Mouse (Mus musculus) frontal cortex, adult (tissue): ENCODE results near the gene Hist1h2be.
"Not testable (repeated sequence)": the region's sequence is repeated elsewhere in the genome, so short reads cannot be mapped to it uniquely, and the experiment has no call there.

Experiments used
- ATAC-seq: cut with Nextera tagmentation; 2 replicates; pipeline ENCODE4 v1.9.2; 2017; ENCODE audit warnings: mild to moderate bottlenecking, moderate library complexity, mixed read lengths; ENCODE audit not compliant: low TSS enrichment

Hist1h2be gene

DNA sequence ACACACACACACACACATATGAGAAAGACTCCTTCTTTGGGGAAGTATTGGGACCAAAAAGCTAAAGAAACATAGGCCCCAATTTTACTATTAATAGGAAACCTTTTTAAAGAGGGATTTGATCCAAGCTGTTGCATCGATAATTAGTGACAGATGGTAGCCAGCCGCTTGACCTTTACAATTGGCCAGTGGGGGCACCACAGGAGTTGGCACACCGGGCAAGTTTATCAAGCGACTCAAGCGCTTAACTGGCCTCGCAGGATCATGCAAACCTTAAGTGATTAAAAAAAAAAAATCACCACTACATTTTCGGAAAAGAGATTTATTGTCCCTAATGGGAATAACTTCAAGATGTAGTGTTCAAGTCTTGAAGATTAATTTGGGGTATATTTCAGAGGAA, 28.3 kb downstream of the Hist1h2be start:
- no peak for ATAC-seq

DNA sequence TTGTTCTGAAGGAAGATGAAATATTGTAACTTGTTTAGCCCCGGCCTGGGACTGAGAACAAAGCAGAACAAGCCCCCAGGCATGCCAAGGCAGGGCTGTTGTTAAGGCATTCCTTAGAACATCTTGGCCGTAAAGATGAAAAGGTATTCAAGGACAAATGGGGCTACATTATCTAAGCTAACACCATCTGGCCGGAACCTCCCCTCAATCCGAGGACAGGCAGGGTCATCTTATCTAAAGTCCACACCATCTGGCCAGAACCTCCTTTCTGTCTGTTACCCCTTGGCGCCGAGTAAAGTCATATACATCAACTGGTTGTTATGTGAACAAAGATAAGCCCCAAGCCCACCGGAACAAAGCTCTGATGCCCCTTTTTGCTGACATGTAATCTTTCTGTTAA, 29.0 kb downstream of the Hist1h2be start:
- not testable (repeated sequence) for ATAC-seq

DNA sequence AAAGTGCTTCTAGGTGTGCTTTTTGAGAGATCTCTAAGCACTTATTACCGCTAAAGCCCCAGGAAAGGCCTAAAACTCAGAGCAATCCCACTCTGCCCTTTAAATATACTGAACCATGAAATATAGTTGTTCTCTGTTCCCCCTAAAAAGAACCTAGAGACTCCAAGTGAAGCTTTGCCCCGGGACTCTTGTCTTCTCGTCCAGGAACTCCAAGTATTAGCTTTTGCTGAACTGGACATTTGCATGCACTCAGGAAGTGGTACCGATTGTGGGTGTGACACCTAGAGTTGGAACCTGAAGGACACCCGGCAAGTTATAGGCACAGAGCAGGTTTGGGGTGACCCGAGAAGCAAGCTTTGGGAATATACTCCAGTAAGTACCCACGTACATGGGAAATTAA, 29.7 kb downstream of the Hist1h2be start:
- no peak for ATAC-seq

DNA sequence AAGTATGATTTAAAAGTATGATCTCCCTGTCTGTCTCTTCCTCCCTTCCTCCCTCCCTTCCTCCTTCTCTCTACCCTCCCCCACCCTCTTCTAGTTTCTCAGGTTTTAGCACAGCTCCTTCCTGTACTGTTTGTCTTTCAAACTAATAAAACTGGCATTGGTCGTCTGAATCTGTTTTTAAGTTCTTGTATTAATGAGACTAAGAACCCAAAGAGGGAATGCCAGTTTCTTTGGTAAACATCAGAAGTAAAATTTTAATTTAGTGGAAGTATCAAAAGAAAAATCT, 34.0 kb downstream of the Hist1h2be start:
- no peak for ATAC-seq

DNA sequence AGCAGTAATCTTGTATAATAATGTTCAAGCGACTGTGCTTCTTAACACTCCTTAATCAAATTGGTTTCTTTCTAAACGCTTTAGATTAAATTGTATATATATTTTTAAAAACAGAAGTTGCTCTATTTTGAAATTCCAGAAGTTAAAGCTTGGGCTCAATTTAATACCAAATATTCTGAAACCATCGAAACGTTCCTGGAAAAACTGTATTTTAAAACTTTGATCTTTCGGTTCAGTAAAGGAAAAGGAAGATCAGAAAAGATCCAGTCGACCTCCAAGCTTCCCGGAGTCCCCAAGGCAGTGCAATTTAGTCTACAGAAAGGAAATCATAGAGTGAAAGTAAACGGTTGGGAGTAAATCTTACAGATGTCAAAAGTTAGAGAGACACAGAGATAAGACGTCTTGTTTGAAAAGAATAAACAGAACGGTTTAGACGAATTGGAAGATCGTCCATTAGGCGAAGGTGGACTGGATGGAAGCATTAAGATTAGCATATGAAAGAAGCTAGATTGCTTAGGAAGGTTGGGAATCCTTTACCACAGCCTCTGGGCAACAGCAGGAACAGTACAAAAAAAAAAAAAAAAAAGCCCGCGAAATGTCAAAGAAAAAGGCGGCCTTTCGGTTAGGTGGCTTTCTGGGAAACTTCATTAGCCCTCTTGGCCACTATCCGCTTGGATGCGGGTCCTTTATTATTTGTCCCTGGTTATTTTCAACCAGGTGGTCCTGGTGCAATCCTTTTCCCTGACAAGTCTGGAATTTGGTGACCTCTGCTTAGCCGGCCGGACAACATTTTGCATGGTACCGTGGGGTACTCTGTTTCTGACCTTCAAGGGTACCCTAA, 34.6 kb downstream of the Hist1h2be start:
- ATAC-seq = no peak

DNA sequence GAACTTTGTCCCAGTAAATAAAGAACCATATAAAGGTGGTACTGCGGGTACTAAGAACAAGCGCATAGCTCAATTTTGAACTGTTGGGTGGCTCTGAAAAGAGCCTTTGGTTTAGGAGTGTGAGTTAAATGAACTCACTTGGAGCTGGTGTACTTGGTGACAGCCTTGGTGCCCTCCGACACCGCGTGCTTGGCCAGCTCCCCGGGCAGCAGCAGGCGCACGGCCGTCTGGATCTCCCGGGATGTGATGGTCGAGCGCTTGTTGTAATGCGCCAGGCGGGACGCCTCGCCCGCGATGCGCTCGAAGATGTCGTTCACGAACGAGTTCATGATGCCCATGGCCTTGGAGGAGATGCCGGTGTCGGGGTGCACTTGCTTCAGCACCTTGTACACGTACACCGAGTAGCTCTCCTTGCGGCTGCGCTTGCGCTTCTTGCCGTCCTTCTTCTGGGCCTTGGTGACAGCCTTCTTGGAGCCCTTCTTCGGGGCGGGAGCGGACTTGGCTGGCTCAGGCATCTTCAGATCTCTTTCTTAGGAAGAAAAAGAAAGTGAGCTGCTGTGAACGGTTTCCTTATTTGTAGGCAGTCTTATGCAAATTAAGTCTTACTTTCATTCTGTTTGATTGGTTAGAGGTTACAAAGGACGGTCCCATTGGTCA, 35.4 kb downstream of the Hist1h2be start:
- ATAC-seq = peak; percentile 91

DNA sequence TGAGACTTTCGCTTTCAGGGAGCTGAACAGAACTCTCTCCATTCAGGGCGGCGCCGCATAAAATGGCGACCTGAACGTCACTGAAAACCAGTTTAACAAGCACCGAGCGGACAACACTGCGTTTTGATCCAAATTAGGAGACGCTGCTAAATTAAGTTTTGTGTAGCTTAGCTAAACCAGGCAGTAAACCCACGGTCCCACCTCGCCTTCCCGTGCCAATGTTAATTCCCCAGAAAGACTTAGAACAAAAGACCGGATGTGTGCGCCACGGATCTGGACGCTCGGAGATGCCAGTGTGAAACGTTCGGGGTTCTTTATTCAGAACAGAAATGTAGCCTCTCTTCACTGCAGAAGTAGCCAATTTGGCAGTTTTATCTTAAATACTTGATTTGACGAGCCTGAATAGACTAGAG, 35.9 kb downstream of the Hist1h2be start:
- peak; percentile 62 for ATAC-seq

DNA sequence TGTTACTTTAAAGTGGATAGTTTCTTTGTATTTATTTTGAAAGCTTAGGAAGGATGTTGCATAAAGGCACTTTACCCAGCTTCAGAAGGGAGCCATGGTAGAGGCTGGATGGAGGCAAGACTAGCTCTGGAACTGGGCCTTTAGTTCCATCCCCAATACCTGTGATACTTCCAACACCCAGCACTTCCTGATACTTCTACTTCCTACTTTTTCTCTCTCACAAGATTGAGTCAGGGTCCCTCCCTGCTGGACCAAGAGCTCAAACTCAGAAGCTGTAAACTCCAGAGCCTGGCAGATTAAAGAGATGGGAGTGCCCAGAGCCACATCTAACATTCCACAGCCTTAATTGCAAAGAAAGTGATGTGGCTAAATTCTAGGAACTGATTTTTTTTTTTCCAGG, 36.6 kb downstream of the Hist1h2be start:
- ATAC-seq = no peak

DNA sequence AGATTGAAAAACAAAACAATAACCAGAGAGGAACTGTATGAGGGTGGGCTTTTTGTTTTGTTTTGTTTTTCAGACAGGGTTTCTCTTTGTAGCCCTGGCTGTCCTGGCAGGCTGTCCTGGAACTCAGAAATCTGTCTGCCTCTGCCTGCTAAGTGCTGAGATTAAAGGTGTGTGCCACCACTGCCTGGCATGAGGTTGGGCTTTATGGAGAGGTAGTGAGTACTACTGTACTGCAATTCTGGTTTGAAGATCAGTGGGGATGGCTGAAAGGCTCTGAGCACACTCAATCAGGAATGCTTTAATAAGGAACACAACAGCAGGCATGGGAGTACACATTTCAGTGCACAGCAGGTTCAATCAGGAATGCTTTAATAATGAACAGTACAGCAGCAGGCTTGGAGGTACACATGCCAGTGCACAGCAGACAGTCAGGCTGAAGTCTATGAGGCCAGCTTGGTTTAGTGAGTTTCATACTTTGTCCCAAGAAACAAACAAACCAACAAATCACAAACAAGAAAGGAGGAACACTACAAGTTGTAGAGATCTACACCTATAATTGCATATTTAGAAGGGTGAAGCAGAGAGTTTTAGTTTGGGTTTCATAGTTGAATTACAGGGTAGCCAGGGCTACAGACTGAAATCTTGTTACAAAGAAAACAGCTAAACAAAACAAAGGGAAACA, 37.4 kb downstream of the Hist1h2be start:
- ATAC-seq = no peak

DNA sequence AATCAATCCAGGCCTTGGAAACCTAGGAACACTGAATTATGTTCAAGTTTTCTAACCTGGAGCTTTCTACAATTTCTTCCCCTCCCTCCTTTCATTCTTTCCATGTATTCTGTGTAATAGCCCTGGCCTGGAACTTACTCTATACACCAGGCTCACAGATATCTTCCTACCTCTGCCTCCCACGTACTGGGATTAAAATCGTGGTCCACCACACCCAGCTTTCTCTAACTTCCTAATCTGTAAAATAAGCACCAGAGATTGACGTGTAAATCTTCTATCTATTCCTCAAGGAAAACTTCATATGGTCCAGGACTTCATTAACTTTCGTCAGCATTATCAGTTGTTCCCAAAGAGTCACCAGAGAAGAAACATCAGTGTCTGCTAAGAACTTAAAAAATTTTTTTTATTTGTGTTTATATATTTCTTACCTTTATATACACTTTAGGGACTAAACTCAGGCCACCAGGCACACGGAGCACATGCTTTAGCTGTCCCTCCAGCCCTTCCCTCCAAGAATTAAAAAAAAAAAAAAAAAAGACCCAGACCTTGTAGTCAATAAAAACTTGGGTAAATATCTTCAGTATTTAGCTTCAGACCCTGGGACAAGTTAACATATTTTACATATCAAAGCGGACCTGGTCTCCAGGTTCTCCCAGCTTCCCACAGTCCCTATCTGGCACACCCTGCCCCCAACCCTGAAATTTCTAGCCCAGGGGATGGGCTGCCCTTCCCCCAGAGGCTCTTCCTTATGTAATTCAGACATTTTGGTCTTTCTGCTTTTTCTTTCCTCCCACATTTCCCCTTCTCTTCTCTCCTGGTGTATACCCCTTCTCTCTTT, 38.5 kb downstream of the Hist1h2be start:
- ATAC-seq = no peak

DNA sequence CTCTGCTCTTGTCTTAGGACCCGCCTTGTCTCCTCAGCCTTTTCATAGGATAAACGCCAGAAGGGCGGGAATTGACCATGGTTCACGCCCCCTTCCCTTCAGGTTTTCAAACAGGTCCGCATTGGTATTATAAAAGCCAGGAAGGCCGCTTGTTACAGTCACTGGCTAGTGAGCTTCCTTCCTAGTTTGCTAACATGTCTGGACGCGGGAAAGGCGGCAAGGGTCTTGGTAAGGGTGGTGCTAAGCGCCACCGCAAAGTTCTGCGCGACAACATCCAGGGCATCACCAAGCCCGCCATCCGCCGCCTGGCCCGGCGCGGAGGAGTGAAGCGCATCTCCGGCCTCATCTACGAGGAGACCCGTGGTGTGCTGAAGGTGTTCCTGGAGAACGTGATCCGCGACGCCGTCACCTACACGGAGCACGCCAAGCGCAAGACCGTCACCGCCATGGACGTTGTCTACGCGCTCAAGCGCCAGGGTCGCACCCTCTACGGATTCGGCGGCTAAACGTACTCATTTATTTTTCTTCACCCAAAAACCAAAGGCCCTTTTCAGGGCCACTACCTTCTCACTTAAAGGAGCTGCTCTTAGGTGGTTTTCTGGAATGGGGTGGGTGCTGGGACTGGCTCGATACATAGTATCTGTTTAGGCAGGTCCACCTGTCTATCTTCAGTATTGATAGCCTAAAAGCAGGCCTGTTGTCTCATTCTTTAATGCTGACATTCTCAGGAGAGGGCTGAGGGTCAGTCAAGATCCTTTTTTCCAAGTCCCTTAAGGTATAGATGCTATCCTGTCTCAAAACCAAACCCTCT, 39.3 kb downstream of the Hist1h2be start, which contains the start of gene Hist1h4d:
Hist1h4d (plus strand) TSS at position 191 of the 811 bp plus-strand sequence.
- peak; percentile 83 for ATAC-seq

DNA sequence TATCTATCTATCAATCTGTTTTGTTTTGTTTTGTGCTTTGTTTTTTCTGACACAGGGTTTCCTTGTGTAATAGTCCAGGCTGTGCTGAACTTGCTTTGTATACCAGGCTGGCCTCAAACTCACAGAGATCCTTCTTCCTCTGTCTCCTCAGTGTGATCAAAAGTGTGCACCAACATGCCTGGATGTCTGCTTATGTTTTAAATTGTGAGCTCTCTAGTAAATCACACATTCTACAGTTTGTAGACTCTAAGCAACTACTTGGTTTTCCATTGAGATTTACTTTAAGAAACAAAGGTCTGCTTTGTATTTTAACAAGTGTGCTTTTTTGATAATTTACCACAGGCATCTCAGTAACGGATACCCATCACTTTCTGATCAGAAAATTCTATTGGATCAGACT, 43.1 kb downstream of the Hist1h2be start:
- no peak for ATAC-seq

DNA sequence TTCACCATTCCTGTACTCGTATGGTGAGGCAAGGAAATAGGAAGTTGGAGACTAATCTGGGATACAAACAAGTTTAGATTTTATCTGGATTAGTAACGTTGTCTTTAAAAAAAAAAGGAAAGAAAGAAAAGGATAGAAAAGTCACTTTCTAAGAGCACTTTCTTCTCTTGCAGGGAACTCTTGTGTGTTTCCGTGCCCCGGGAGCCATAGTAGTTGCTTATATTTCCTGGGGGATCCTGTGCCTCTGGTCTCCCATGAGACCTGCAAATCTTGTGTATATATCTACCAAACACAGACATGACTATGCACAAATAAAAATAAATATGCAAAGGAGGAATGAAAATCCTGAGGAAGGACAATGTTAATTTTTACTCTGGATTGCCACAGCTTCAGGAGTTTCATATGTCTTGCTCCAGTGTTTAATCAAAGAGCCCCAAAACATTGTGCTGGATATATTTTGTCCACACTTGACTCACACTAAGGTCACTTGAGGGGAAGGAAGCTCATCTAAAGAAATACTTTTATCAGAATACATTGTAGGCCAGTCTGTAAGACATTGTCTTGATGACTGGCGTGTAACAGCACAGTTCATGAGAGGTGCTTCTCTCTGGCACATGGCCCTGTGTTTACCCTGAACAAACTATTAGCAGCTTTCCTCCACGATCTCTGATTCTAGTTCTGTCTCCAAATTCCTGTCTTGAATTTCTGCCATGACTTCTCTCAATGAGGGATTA, 43.9 kb downstream of the Hist1h2be start:
- ATAC-seq = no peak

DNA sequence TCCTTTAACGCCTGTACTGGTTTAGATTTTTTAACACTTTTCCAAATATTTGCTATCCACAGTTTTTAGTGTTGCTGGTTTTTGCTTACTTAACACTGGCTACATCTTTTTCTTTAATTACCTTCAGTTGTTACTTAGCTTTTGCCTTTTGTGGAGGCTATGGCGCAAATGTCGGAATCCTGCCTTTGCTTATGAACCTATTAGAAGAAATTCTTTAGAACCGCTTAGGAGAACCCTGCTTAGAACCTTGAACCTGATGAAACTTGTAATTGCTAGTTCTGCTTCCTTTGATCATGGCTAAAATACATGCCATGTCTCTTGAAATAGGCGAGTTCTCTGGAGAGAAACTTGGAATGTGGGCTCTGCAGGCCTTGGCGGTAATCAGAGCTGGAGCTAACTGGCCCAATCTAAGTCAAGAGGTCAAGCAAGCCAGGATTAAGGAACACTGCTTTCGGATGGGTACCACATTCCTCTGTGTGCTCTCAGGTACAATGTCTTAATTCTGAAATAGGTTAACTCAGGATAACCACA, 44.5 kb downstream of the Hist1h2be start:
- no peak for ATAC-seq

DNA sequence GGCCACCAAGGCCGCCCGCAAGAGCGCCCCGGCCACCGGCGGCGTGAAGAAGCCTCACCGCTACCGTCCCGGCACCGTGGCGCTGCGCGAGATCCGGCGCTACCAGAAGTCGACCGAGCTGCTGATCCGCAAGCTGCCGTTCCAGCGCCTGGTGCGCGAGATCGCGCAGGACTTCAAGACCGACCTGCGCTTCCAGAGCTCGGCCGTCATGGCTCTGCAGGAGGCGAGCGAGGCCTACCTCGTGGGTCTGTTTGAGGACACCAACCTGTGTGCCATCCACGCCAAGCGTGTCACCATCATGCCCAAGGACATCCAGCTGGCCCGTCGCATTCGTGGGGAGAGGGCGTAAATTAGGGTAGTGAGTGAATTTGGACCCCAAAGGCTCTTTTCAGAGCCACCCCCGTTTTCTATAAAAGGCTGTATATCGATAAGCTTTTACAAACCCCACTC, 45.0 kb downstream of the Hist1h2be start:
- not testable (repeated sequence) for ATAC-seq

DNA sequence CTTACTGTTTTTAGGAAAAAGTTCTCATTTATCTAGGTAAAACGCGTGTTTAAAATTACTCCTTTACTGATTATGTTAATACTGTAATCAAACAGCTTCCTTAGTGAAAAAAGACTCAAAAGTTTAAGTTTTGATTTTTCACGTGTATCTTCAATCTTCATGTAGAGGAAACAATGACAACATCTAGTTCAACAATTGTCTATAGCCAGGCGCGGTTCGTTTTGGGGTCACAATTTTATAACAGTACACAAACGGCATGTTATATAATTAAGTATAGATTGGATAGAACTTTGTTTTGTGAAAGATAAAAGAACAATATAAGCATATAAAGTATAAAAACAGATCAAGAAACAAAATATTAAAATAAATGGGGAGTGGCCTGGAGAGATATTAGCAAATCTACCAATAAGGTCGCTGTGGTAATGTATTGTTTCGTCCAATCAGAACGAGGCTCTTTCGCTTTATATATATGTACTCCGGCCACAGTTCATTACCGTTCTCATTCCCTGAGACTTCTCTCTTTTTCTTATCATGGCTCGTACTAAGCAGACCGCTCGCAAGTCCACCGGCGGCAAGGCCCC, 45.6 kb downstream of the Hist1h2be start, which contains the start of gene Hist1h3d:
Hist1h3d (plus strand) TSS at position 493 of the 581 bp plus-strand sequence.
- ATAC-seq = peak; percentile 71

DNA sequence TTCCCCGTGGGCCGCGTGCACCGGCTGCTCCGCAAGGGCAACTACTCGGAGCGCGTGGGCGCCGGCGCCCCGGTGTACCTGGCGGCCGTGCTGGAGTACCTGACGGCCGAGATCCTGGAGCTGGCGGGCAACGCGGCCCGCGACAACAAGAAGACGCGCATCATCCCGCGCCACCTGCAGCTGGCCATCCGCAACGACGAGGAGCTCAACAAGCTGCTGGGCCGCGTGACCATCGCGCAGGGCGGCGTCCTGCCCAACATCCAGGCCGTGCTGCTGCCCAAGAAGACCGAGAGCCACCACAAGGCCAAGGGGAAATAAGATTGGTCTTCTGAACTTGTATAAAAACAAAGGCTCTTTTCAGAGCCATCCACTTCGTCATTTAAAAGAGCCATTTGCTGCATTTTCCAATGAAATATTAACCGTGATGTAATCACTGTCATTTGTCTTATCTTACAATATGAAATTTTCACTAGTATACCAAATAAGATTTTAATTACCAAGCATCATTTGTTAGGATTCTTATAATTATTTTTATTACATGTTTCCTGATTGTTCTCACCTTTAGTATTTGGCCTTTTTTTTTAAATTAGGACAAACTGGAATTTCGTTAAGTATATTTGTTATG, 46.3 kb downstream of the Hist1h2be start:
- not testable (repeated sequence) for ATAC-seq

DNA sequence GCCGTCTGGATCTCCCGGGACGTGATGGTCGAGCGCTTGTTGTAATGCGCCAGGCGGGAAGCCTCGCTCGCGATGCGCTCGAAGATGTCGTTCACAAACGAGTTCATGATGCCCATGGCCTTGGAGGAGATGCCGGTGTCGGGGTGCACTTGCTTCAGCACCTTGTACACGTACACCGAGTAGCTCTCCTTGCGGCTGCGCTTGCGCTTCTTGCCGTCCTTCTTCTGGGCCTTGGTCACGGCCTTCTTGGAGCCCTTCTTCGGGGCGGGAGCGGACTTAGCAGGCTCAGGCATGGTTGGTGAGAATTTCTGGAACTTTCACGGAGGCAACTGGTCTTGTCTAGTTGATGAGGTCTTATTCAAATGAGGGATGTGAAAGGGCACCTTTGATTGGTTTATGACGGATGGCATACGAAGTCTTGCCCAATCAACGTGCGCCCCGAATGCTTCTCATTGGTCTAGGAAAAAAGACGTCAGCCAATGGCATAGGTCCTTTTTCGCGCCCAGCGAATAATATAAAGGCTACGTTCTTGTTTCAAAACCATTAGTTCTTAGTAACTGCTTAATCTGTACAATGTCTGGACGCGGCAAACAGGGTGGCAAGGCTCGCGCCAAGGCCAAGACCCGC, 46.9 kb downstream of the Hist1h2be start, which contains the start of the genes Hist1h2bf and Hist1h2ad:
Hist1h2bf (minus strand) TSS at position 299 of the 627 bp plus-strand sequence.
Hist1h2ad (plus strand) TSS at position 484 of the 627 bp plus-strand sequence.
- peak; percentile 93 for ATAC-seq
